Mouse (Mus musculus) C2C12 (cell line): Measurements from ENCODE around the gene Egfl6. TPM values are rescaled to one million over a fixed set of nuclear protein-coding genes. Genes with fewer than 3 reads are reported as not detected.
"Not testable (repeated sequence)": the region's sequence is repeated elsewhere in the genome, so short reads cannot be mapped to it uniquely, and the experiment has no call there.

Source experiments
- H3K27me3 ChIP-seq: one replicate; pipeline ENCODE4 v1.6.1; 2011; ENCODE audit not compliant: control insufficient read depth, insufficient read depth, insufficient read length
- H3K36me3 ChIP-seq: one replicate; pipeline ENCODE4 v1.6.1; 2011; ENCODE audit not compliant: control insufficient read depth, insufficient read depth
- H3K4me3 ChIP-seq: one replicate; pipeline ENCODE4 v1.5.1; 2011; ENCODE audit warnings: mild to moderate bottlenecking, control low read depth; ENCODE audit not compliant: poor library complexity, insufficient read depth, severe bottlenecking
- H3K79me2 ChIP-seq: one replicate; pipeline ENCODE4 v1.6.1; 2011; ENCODE audit not compliant: control insufficient read depth, insufficient read depth
- H3K79me3 ChIP-seq: one replicate; pipeline ENCODE4 v1.6.1; 2011; ENCODE audit warnings: low read depth, control low read depth
- H3ac ChIP-seq: one replicate; pipeline ENCODE3; 2011; ENCODE audit warnings: low read depth; ENCODE audit not compliant: control insufficient read depth, insufficient read length
- CEBPB ChIP-seq: IDR thresholded peaks from one replicate; pipeline ENCODE4 v1.6.1; 2011; ENCODE audit warnings: low read depth, mild to moderate bottlenecking, control low read depth, moderate library complexity
- CTCF ChIP-seq: IDR thresholded peaks from one replicate; pipeline ENCODE4 v1.5.1; 2011; ENCODE audit not compliant: control insufficient read depth, insufficient read depth, insufficient read length
- FOSL1 ChIP-seq: IDR thresholded peaks from one replicate; pipeline ENCODE4 v1.8.0; 2011; ENCODE audit warnings: mild to moderate bottlenecking, low read length; ENCODE audit not compliant: poor library complexity, insufficient read depth, severe bottlenecking
- MAX ChIP-seq: IDR thresholded peaks from one replicate; pipeline ENCODE4 v1.6.1; 2011; ENCODE audit warnings: mild to moderate bottlenecking, control low read depth
- MYOD1 ChIP-seq: IDR thresholded peaks from one replicate; pipeline ENCODE4 v1.6.1; 2011; ENCODE audit warnings: low read depth; ENCODE audit not compliant: control insufficient read depth, insufficient read length
- MYOG ChIP-seq: IDR thresholded peaks from one replicate; pipeline ENCODE4 v1.6.1; 2011; ENCODE audit not compliant: control insufficient read depth, insufficient read length; ENCODE audit errors: extremely low read depth
- USF1 ChIP-seq: IDR thresholded peaks from one replicate; pipeline ENCODE4 v1.6.1; 2011; ENCODE audit warnings: low read depth, mild to moderate bottlenecking, control low read depth, moderate library complexity
- polyA plus RNA-seq: library from polyadenylated mRNA; unstranded; fragments of >200 nt; fragmentation: generic; extraction: Trizol; gene quantifications from one replicate; pipeline ENCODE4 v1.2.1, GENCODE M21; 2012; ENCODE audit warnings: missing spikeins

Gene Egfl6
- polyA plus RNA-seq, 1 experiment = not detected

DNA sequence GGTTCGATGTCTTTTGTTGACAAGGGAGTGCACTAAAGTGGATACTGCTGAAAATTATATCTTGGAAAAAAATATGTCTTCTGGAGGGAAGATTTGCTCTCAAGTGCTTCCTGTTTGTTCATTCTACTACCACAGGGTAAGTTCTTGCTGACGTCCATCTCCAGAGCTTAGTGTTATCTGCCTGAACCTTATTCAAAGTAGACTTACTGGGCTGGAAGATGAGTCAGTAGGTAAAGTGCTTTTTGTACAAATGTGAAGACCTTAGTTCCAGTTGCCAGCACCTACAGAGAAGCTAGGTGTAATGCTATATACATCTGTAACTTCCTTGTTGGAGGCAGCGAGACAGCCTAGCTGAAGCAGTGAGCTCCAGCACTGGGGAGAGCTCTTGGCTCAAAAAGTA is 69.6 kb downstream of the Egfl6 start:
- Histone ChIP-seq H3K79me2 (no peaks in the 10 kb centered on the region), H3K27me3 (no peaks in the 10 kb centered on the region), H3K79me3 (no peaks in the 10 kb centered on the region), H3K36me3 (no peaks in the 10 kb centered on the region), H3K4me3 (no peak overlapping the region), H3ac (no peak overlapping the region)
- TF ChIP-seq MYOG = no peak
- no peak for TF ChIP-seq FOSL1
- no peak for TF ChIP-seq CEBPB
- TF ChIP-seq USF1 = no peak
- TF ChIP-seq CTCF = no peak
- TF ChIP-seq MAX = no peak
- TF ChIP-seq MYOD1 = no peak

GRCm38 (mm10) chrX:166514035-166514434 is 71.5 kb downstream of the Egfl6 start:
- H3K4me3 ChIP-seq, H3K36me3 ChIP-seq, H3K79me2 ChIP-seq, H3K79me3 ChIP-seq, H3ac ChIP-seq, H3K27me3 ChIP-seq: not testable (repeated sequence)

DNA sequence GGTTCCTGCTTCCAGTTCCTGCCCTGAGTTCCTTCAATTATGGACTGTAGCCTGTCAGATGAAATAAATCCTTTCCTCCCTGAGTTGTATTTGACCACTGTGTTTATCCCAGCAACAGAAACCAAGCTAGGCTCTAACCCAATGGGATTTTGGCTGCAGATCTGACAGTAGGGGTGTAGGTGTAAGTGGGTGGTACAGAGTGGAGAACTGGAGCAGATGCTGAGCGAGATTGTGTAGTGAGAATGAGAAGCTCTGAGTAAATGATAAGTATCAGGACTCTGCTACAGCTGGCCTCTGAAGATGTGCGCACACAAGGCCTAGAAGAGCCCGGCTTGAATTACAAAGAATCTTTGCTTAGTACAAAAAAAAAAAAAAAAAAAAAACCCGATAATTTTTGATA is 73.4 kb downstream of the Egfl6 start:
- TF ChIP-seq MAX (no peak), FOSL1 (no peak), USF1 (no peak), MYOD1 (no peak), MYOG (no peak), CTCF (no peak), CEBPB (no peak)
- H3K36me3 ChIP-seq = no peaks in the 10 kb centered on the region
- H3K27me3 ChIP-seq = no peaks in the 10 kb centered on the region
- H3K4me3 ChIP-seq = no peak overlapping the region
- H3ac ChIP-seq = no peak overlapping the region
- no peaks in the 10 kb centered on the region for H3K79me2 ChIP-seq
- H3K79me3 ChIP-seq = no peaks in the 10 kb centered on the region

GRCm38 (mm10) chrX:166511107-166511506 is 74.4 kb downstream of the Egfl6 start:
- H3K36me3 ChIP-seq = no peaks in the 10 kb centered on the region
- peak overlapping the region; percentile 23 for H3K4me3 ChIP-seq
- H3ac ChIP-seq = no peak overlapping the region
- H3K79me2 ChIP-seq = no peaks in the 10 kb centered on the region
- H3K79me3 ChIP-seq = no peaks in the 10 kb centered on the region
- TF ChIP-seq MAX = no peak
- TF ChIP-seq MYOG = no peak
- no peak for TF ChIP-seq CTCF
- no peak for TF ChIP-seq USF1
- TF ChIP-seq CEBPB = no peak
- no peak for TF ChIP-seq MYOD1
- no peak for TF ChIP-seq FOSL1
- H3K27me3 ChIP-seq = no peaks in the 10 kb centered on the region

DNA sequence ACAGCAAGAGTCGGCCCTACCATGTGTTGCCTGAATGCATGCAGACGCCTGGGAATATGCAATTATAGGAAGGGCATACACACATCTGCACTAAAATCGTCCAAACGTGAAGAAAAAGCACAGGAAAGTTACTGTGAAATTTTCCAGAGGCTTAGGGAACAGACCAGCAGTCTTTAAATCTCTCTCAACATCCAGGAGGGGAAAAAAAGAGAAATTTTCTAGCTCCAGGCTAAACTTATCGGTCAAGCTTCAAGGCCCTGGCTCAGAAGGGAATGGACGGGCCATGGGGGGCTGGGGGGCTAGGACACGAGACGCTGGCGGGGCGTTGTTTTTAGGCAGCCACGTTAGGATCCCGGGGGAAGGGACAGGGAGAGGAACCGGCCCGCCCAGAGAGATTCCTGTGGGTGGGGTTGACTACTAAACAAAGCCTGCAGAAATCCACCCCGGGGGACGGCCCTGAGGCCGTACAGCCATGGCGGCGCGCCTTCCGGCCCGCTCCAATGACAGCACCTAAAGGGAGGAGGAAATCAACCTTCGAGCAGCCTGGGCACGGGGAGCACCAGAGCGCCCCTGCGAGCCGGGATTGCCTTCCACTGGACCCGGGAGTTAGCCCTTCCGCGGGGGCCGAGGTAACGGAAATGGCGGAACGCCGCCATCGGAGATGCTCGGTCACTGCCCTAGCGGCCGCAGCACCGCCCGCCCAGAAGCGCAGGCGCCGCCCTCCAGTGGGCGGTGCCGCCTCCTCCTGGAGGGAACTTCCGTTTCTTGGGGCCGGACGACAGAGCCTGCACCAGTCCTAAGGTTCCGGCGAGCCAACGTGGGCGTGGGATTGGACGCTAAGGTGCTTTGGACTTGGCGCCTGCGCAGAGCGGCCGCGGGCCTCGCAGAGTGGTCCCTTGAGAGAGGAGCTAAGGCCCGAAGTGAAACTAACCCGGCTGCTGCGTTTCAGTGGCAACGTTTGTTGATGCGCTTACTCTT is 75.5 kb downstream of the Egfl6 start:
- Histone ChIP-seq H3K27me3 (no peaks in the 10 kb centered on the region), H3K36me3 (no peaks in the 10 kb centered on the region), H3K79me2 (no peaks in the 10 kb centered on the region), H3K79me3 (no peaks in the 10 kb centered on the region), H3ac (peak overlapping the region; percentile 95), H3K4me3 (peak overlapping the region; percentile 32)
- TF ChIP-seq CTCF (no peak), CEBPB (no peak), MAX (no peak), FOSL1 (no peak), MYOG (no peak), MYOD1 (no peak), USF1 (no peak)

DNA sequence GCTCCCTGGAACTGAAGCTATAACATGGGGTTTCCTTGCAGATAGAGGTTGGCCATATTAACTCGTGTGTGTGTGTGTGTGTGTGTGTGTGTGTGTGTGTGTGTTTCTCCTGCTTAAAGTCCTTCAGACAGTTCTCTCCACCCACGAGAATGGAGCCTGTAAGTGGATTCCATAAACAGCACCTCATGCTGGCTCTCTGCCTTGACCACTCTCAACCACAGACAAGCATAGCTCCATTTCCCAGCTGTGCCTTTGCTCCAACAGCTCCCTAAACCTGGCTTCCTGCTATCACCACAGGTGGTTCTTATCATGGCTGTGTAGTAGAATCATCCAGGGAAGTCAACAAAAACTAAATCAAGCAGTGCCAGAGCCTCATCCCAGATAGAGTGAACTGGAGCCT is 81.1 kb downstream of the Egfl6 start:
- no peaks in the 10 kb centered on the region for H3K79me2 ChIP-seq
- TF ChIP-seq CEBPB (no peak), MYOG (no peak), MYOD1 (no peak), FOSL1 (no peak), USF1 (no peak), MAX (no peak), CTCF (no peak)
- H3K4me3 ChIP-seq = no peak overlapping the region
- H3ac ChIP-seq = no peak overlapping the region
- H3K36me3 ChIP-seq = no peaks in the 10 kb centered on the region
- H3K79me3 ChIP-seq = no peaks in the 10 kb centered on the region
- H3K27me3 ChIP-seq = no peaks in the 10 kb centered on the region
